Mouse (Mus musculus) lung, postnatal 14 days (tissue): ENCODE data around the gene Gm5142.

Experiments
- DNase-seq: peaks from one replicate; pipeline ENCODE4 v3.0.0; 2021

Gm5142 gene

GRCm38 (mm10) chr14:59178649-59179048 is at the start of gene Gm5142:
Gene Gm5142 (minus strand): TSS chr14:59178749.
- no peak for DNase-seq

- no peak for DNase-seq
Observed at GRCm38 (mm10) chr14:59226240-59226639, 47.7 kb upstream of the Gm5142 start.

DNA sequence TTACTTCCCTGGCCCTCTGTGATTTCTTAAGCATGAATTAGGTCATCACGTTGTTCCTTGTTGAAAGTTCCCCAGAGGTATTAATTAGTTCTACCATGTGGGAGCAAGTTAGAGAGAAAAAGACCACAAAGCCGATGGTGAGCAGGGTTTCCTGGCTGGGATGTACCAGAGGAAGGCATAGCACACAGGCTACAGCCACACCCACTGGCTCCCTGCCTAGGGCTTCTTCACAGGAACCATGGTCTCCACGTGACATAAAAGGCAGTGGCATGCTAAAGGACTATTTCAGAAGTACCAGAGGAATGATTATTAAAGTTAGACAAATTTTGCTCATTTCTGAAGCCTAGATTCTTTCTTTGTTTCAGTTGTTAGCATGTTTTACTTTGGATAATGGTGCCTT is 40.7 kb upstream of the Gm5142 start:
- peak; percentile 32 for DNase-seq

DNA sequence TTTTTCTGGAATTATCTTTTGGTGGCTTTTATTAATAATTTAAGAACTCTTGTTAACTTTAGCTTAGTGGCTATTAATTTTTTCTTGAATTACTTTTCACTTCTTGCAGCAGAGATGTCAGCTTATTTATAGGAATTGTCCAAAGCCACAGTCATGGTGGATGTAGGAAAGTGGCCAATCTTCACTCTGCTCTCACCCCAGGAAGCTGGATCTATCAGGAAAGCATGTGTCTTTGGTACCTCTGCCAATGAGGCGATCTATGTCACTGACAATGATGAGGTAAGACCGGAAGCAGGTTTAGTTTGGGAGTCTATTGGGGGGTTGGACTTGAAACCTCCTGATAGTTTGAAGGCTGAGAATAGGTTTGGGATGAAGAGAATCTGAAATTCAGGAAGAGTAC is 31.3 kb upstream of the Gm5142 start:
- DNase-seq = no peak

DNA sequence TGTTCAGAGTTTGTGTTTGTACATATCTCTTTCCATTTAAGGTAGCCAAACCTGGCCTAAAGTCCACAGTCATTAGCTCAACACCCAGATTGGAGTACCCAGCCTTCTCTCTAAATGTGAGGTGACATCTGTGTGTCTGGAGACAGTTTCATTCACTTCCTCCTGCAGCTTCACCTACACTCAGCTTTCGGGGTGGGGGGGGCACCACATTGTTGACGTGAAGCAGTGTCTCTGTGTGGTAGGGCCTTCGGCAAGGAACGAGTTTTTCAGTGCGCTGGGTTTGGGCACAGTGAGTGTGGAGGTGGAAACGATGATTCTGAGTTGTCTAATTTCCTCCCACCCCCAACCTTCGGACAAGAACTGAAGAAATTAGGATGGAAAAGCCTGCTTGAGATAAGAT is 30.5 kb upstream of the Gm5142 start:
- no peak for DNase-seq

DNA sequence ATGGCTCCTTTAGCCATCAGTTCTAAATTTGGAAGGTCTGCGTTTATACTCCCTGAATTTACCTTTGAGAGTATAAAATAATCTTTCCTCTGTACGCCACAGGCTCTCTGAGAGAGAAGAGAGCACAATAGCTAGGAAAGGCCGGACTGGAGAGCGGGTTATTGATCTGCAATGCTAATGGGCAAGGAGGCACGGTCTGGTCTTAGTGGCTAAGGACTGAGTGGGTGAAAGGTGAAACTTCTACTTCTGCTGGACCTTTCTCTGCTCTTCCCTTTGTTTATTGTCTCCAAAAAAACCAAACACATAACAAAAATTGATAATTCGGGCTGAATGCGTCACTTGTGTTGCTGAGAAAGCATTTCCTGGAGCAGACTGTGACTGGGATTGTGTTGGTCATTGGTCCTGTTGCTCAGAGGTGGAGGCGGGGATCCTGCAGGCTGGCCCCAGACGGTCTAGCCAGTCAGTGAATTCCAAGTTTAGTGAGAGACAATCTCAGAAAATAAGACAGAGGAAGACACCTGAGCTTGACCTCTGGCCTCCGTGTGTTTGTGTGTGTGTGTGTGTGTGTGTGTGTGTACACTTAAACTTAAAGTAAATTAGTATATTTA is 27.5 kb upstream of the Gm5142 start:
- DNase-seq = no peak

- DNase-seq = no peak
Observed at GRCm38 (mm10) chr14:59205461-59205860, 26.9 kb upstream of the Gm5142 start.

DNA sequence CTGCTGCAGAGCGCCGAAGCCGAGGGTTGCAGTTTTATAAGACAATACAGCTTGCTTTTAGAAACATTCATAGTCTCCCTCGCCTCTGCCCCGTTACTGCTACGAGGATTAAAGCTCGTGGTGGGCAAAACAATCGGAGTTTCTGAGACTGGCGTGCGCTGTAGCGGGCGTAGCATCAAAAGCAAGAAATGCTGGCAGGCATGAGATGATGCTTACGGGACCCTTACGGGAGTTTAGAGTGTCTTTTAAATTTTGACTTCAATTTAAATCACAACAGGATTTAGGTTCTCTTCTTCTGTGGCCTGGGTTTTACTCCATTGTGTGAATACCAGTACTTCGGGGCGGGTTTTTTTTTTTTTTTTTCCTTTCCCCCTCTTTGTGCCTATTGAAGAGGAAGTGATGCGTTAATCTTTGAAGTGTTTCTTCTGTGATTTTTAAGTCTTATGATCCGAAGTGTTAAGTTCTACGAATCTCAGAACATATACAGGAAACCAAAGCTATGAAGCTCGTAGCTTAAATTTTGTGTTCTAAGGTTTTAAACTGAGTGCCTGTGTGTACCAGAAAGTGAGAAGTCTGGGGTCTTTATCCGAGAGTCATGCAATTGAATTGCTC is 23.2 kb upstream of the Gm5142 start:
- no peak for DNase-seq

DNA sequence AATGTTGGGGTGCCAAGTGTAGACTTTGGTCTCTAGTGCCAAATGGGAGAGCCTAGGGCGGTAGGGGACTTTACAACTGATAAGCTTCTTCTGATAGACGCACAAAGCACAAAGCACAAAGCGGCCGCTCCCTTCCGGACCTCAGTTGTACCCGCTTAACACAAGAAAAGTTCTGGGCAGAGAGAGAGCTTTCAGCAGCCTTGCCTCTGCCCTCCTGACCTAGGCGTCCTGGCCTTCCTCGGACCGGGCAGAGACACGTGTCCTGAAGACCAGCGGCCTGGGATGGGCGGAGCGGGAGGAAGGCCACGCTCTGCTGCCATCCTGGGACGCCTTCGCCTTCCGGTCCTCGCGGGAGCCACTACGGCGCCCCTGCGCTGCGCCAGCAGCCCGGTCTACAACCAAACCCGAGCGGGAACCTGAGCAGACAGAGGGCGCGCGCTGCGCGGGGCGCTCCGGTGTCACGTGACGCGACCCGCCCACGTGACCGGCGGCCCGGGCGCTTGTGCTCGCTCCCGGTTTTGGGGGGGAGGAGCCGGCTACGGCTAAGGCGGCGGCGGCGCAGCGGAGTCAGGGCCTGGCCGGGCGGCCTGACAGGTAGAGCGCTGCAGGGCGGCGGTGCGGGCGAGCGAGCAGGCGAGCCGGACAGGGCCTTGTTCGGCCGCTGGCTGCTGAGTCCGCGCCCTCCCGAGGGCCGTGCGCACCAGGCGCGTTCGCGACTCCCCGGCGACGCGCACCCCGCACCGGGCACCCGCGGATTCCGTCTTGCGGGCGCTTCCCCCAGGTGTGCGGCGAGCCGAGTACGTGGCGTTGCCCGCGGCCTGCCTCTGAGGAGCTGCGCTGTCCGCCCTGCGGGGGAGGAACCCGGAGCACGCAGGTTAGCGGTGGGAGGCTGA is 22.4 kb upstream of the Gm5142 start, which contains the start of gene Rcbtb1:
Rcbtb1 (plus strand) TSS at position 499 of the 893 bp plus-strand sequence.
- peak; percentile 93 for DNase-seq

- DNase-seq = no peak
Observed at GRCm38 (mm10) chr14:59186121-59186520, 7.6 kb upstream of the Gm5142 start.

DNA sequence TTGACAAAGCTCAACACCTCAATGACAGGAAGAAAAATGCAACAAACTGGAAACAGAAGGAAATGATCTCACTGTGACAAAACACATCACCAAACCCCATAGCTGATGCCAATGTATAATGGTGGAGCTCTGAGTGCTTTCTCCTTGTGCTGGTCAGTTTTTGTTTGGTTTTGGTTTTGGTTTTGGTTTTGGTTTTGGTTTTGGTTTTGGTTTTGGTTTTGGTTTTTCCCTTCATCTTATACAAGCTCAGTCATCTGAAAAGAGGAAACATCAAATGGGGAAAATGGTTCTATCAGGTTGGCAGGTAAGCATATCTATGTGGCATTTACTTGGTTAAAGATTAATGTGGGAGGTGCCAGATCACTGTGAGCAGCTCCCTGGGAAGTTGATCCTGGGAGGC is 7.0 kb upstream of the Gm5142 start:
- DNase-seq = no peak

DNA sequence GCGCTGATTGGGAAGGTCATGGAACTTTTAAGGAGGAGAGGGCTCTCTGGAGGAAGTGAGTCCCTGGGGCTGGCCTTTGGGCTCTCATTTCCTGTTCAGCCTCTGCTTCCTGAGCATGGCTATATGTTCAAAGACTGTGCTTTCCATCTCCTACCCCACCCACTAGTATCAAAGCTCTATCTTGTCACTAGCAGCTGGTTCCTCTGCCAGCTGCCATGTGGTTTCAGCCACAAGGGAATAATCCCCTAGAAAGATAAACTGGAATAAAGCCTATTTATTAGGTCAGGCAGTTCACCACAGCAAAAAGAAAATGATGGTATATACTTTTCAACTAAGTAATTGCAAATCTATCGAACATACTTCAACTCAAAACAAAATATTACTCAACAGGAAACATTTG is 4.2 kb upstream of the Gm5142 start:
- no peak for DNase-seq

- DNase-seq = no peak
Observed at GRCm38 (mm10) chr14:59157016-59157698, 21.4 kb downstream of the Gm5142 start.

- no peak for DNase-seq
Observed at GRCm38 (mm10) chr14:59155589-59155988, 23.0 kb downstream of the Gm5142 start.

DNA sequence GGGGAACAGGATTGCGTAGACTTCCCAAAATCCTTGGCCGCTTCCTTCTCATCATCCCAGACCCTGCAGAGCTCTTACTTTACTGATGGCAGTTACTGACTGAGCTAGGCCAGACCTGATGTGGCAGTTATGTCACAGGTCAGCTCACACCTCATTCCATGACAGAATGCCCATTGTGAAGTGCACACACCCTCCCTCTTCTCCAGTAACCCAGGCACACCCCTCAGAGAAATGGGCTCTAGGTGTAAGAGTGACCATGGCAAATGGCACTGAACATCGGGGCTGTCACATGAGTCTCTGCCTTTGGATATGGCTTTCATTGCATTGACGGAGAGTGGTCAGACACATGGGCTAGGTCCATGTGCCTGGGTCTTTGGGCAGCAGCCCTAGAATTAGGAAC is 35.8 kb downstream of the Gm5142 start, which contains the start of gene 1700129C05Rik:
1700129C05Rik (minus strand) TSS at position 101 of the 400 bp plus-strand sequence.
- DNase-seq = no peak

GRCm38 (mm10) chr14:59114281-59114680 is 64.3 kb downstream of the Gm5142 start:
- DNase-seq = no peak
